Mouse (Mus musculus): Measurements from ENCODE around the gene Uts2r. TPM values are rescaled to one million over a fixed set of nuclear protein-coding genes. Genes with fewer than 3 reads are reported as not detected.

The Uts2r gene
- polyA plus RNA-seq, 1 experiment from 2014 or later = 0.19 TPM

DNA sequence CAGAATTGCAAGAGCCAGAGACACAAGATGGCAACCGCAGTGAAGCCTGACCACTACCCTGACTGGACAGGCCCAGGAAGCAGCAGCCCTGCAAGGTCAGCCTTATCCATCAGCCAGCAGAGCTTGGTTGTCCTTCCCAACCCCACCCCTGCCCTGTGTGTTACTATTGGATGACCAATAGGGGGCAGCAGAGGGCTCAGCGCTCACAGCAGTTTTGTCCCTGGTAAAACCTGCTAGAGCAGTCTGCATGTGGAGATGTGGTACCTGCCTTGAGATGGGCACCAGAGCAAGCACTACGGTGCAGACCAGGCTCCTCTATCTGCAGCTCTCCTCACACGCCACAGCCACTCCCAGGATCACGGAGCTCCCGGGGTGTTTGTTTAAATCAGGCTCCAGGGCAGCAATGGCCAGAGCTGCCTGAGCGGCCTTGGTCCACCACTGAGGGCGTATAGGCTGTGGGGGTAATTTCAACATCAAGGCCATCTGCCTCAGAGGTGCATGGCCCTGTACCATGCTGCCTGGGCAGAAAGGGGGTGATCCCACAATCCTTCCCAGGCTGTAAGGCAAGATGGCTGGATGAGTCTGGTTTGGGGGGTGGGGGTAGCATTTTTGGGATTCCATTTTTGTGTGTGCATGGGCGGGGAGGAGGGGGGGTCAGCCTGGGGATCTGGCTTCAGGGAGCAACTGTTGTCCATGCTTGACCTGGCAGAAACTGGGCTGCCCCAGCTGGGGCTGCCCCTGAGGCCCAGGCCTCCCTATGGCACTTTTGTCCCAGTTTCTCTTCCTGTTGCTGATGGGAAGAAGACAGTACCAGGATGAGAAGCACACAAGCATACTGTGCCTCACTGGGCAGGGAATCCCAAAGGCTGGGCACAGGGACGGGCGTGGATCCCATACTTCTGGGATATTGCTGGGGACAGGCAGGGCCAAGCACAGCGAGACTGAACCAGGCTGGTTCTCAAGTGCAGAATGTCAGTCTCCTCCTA lies 16.5 kb downstream of the Uts2r start:
- Histone ChIP-seq H3K27ac (no peak overlapping the region), H3K9ac (no peak overlapping the region), H3K4me2 (no peak overlapping the region), H3K36me3 (peaks cover 12% of the 10 kb centered on the region), H3K4me1 (replicated peaks) (peaks cover 25% of the 10 kb centered on the region), H3K9me3 (no peaks in the 10 kb centered on the region), H3K4me3 (no peak overlapping the region), H3K27me3 (no peaks in the 10 kb centered on the region)
- no peak for ATAC-seq (ENCODE audit: low FRiP score)
- 63% methylated on average over 12 of the region's 12 CpGs for WGBS

DNA sequence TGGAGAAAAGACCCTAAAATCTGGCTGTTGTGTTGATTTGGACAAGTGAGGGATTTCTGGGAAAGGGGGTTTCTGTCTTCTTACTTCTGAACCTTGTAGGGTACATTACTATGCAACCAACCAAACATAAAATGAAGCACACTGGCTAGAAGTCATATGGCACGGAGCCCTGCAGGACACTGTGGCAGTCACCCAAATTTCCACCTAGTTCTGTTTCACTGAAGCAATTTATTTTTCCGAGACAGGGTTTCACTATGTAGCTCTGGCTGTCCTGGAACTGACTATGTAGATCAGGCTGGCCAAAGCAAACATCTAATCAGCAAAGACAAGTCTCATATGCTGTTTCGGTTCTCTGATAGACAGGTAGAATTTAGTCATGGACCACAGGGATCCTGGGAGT lies 29.6 kb downstream of the Uts2r start:
- Histone ChIP-seq H3K27me3 (no peaks in the 10 kb centered on the region), H3K9ac (no peak overlapping the region), H3K9me3 (no peaks in the 10 kb centered on the region), H3K4me3 (no peak overlapping the region), H3K4me1 (replicated peaks) (no peaks in the 10 kb centered on the region), H3K36me3 (peaks cover 29% of the 10 kb centered on the region), H3K4me2 (no peak overlapping the region), H3K27ac (no peak overlapping the region)
- WGBS = 88% methylated on average over 3 of the region's 3 CpGs
- no peak for ATAC-seq (ENCODE audit: low FRiP score)

DNA sequence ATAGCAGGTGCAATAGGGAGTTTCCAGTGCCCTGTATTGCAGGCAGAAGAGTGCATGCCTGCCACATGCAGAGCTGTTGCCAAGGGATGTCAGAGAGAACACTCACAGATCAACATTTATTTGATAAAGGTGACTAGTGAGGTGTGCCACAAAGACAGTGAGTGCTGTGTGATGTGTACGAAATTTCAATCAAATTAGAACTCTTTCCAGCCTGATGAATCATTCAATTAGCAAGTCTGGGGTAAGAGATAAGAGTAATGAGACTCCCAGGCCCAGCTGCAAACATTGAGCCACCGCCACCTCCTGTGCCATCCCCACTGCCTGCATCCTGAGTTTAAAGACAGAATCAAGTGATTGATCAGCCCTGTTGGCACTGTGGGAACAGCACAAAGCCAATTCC lies 32.7 kb downstream of the Uts2r start:
- WGBS = 58% methylated on average over 2 of the region's 2 CpGs
- Histone ChIP-seq H3K27ac (no peak overlapping the region), H3K4me2 (no peak overlapping the region), H3K36me3 (peaks cover 36% of the 10 kb centered on the region), H3K4me3 (no peak overlapping the region), H3K9ac (peak overlapping the region; percentile 39; the same call in 1 of the 2 replicates), H3K27me3 (no peaks in the 10 kb centered on the region), H3K4me1 (replicated peaks) (no peaks in the 10 kb centered on the region), H3K9me3 (no peaks in the 10 kb centered on the region)
- ATAC-seq (ENCODE audit: low FRiP score) = no peak

DNA sequence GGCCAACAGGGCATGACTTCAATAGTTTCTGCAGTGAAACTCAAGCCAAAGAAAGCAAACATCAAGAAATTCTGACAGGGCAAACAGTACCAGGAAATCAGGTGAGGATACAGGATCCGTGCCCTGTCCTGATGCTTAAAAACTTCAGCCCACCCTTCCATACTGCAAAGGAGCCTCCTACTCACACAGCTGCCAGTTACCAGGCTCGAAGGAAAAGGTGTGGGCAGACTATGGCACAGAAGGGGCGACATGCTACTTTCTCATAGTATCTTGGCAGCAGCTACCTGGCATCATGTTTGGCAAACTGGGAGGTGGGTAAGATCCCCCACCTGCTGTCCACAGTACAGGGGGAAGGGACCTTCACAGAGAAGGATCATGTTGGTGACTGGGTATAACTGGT lies 33.3 kb downstream of the Uts2r start:
- Histone ChIP-seq H3K4me1 (replicated peaks) (no peaks in the 10 kb centered on the region), H3K4me3 (no peak overlapping the region), H3K27ac (no peak overlapping the region), H3K9me3 (no peaks in the 10 kb centered on the region), H3K4me2 (no peak overlapping the region), H3K27me3 (no peaks in the 10 kb centered on the region), H3K9ac (no peak overlapping the region), H3K36me3 (peaks cover 35% of the 10 kb centered on the region)
- no peak for ATAC-seq (ENCODE audit: low FRiP score)
- WGBS = 92% methylated on average over 3 of the region's 3 CpGs

DNA sequence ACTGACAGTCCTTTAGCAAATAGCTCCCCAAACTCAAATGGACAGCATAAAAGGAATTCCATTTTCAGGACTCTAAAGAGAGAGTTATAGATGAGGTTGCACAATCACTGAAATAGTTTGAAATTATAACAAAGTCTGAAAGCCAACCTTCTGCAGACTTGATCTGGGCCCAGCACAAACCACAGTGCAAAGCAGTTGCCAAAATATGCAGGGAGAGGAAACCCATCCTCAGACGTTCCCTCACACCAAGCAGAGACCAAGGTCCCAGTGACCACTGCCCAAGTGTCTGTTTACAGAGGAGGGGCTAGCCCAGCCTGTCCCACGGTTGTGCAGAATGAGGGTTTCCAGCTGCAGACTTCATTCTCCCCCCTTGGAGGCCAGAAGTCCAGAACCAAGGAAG lies 38.6 kb downstream of the Uts2r start:
- ATAC-seq (ENCODE audit: low FRiP score) = no peak
- H3K36me3 ChIP-seq = peaks cover 28% of the 10 kb centered on the region
- no peaks in the 10 kb centered on the region for H3K27me3 ChIP-seq
- 61% methylated on average over 2 of the region's 2 CpGs for WGBS
- no peaks in the 10 kb centered on the region for H3K9me3 ChIP-seq
- no peak overlapping the region for H3K9ac ChIP-seq
- H3K4me1 ChIP-seq (replicated peaks) = peaks cover 4% of the 10 kb centered on the region
- no peak overlapping the region for H3K27ac ChIP-seq
- no peak overlapping the region for H3K4me2 ChIP-seq
- H3K4me3 ChIP-seq = no peak overlapping the region

DNA sequence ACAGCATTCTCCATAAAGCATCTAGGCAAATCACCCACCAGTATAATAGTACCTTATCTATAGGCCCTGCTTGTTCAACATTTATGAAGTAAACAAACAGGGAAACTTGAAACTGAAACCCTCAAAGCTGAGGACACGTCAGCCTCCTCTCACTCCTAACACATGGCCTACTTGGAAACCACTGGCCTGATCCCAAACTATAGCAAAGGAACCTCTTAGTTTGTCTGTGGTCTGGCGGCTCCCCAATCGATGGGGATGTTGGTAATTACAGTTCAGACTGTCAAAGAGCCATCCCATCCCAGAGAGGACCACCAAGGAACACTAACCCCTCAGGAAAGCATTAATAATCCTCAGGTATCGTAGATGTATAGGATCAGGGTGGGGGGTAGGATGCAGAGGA lies 39.8 kb downstream of the Uts2r start:
- no peak overlapping the region for H3K27ac ChIP-seq
- no peak overlapping the region for H3K9ac ChIP-seq
- no peak overlapping the region for H3K4me3 ChIP-seq
- H3K4me2 ChIP-seq = no peak overlapping the region
- H3K36me3 ChIP-seq = peaks cover 21% of the 10 kb centered on the region
- H3K27me3 ChIP-seq = no peaks in the 10 kb centered on the region
- peaks cover 9% of the 10 kb centered on the region for H3K4me1 ChIP-seq (replicated peaks)
- no peak for ATAC-seq (ENCODE audit: low FRiP score)
- H3K9me3 ChIP-seq = no peaks in the 10 kb centered on the region
- WGBS = 83% methylated on average over 4 of the region's 4 CpGs

DNA sequence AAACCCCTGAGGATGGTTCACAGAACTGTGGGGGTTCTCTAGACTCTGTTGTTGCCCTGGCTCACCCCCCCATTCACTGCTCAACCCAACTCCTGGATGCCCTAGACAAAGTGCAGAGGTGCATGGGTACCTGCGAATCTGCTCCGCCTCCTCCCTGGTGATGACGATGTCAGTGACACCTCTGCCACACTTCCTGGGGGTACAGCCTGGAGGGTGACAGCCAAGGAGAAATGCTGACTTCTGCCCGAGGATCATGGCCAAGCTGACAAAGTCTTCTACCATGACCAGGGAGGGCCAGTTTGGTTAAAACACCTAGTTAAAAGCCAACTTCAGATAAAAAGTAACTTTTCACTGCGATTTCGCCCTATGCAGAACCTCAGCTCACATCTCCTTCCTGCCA lies 40.7 kb downstream of the Uts2r start:
- Histone ChIP-seq H3K9me3 (no peaks in the 10 kb centered on the region), H3K36me3 (peaks cover 15% of the 10 kb centered on the region), H3K27me3 (no peaks in the 10 kb centered on the region), H3K4me2 (no peak overlapping the region), H3K27ac (no peak overlapping the region), H3K4me3 (no peak overlapping the region), H3K9ac (no peak overlapping the region), H3K4me1 (replicated peaks) (peaks cover 15% of the 10 kb centered on the region)
- no peak for ATAC-seq (ENCODE audit: low FRiP score)
- WGBS = 88% methylated on average over 6 of the region's 6 CpGs

DNA sequence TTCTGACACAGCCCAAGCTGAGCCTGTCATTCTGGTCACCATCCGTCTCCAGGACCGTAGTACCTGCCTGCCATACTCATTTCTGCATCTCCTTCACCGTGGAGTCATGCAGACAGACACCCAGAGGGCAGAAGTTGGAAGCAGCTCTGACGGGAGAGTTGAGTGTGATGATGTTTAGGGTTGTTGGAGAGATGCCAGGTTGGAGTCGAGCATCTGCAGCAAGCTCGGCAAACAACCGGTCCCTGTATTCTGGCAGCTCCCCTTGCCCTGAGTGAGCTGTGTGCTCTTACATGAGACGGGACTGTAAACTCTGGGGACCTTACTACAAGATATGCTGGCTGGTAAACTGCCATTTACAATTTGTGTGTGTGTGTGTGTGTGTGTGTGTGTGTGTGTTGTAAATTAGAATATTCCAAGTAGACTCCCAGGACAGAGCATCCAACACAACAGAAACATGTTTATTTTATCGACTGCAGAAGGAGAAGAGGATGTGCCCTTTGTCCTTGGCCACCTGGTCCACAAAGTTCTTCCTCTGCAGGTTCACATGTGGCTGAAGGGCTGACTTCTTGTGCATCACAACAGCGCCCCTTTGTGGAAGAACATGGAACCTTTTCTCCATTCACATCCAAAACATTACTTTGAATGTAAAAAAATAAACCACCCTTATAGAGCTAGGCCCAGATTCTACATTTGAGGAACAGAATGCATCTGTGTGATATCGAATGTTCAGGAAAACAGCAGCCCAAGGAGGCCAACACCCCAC lies 41.5 kb downstream of the Uts2r start:
- ATAC-seq (ENCODE audit: low FRiP score) = no peak
- H3K27ac ChIP-seq = no peak overlapping the region
- no peaks in the 10 kb centered on the region for H3K27me3 ChIP-seq
- WGBS = 62% methylated on average over 11 of the region's 11 CpGs
- no peak overlapping the region for H3K4me2 ChIP-seq
- peaks cover 15% of the 10 kb centered on the region for H3K4me1 ChIP-seq (replicated peaks)
- H3K9me3 ChIP-seq = no peaks in the 10 kb centered on the region
- no peak overlapping the region for H3K4me3 ChIP-seq
- H3K36me3 ChIP-seq = peaks cover 11% of the 10 kb centered on the region
- no peak overlapping the region for H3K9ac ChIP-seq

DNA sequence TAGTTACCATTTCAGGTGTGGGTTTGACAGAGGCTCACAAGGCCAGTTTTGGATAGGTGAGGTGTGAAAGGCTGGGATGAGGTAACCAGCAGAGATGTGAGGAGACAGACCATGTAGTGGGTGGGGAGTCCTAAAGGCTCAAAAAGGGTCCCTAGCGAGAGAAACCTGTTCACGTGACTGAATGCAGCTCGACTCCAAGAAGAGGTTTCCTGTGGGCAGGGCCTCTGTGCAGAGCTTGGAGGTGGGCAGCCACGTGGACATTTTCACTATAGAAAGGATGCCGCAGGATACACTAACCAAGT lies 43.7 kb downstream of the Uts2r start:
- peaks cover 14% of the 10 kb centered on the region for H3K36me3 ChIP-seq

DNA sequence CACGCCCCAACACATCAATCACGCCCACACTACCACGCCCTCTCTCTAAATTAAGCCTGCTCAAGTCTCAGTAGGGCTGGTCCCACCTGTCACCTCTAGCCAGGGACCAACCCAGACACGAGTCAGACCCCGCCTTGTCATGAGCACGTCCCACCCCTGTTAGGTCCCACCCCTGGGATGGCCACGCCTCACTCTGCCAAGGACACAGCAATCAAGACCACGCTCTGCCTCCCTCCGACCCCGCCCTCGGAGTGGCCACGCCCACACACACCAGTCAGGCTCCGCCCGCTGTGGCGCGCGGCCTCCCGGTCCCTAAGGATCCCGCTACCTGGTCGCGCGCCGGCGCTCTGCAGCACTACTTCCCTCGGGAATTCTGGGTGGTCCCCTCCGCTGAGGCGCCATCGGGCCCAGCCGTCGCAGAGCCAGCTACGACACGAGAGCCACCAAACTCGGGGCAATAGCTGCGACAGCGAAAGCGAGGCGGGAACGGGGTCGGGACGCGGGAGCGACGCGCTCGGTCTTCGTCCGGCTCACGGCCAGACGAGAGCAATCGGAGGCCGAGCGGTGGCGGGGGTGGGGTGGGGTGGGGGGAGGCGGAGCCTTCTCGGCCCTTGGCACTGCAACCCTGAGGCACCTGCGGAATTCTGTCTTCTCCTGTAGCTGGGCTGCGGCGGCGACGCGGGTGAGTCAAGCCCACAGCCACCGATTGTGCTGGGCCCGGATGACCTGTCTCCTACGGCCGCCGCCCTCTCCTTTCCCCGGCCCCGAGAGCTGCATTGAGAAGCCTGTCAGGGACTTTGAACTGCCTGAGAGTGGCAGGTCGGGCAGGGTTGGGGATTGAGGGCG lies 44.3 kb downstream of the Uts2r start, which contains the start of the genes Hexdc and Ogfod3:
Gene Hexdc (plus strand): TSS at position 273 of the 846 bp plus-strand sequence.
Gene Ogfod3 (minus strand): TSS at position 551 of the 846 bp plus-strand sequence.
- Histone ChIP-seq H3K4me2 (peak within 1 kb of the TSS; percentile 71), H3K27me3 (no peaks in the 10 kb centered on the region), H3K4me3 (peak within 1 kb of the TSS; percentile 72), H3K9ac (peak within 1 kb of the TSS; percentile 88), H3K9me3 (no peaks in the 10 kb centered on the region), H3K4me1 (replicated peaks) (peaks cover 15% of the 10 kb centered on the region), H3K36me3 (peaks cover 11% of the 10 kb centered on the region), H3K27ac (peak within 1 kb of the TSS; percentile 92)
- ATAC-seq (ENCODE audit: low FRiP score) = peak; percentile 96
- under 1% methylated on average over 52 of the region's 70 CpGs for WGBS

More for the DNA sequence above, 43.7 kb downstream of the Uts2r start:
- Histone ChIP-seq H3K9ac (peak overlapping the region; percentile 88), H3K27me3 (no peaks in the 10 kb centered on the region), H3K4me1 (replicated peaks) (peaks cover 15% of the 10 kb centered on the region), H3K9me3 (no peaks in the 10 kb centered on the region), H3K4me3 (peak overlapping the region; percentile 72), H3K27ac (peak overlapping the region; percentile 92), H3K4me2 (peak overlapping the region; percentile 71)
- ATAC-seq (ENCODE audit: low FRiP score) = no peak
- WGBS = 0% methylated on average over 5 of the region's 5 CpGs

Data from hindbrain, embryonic 13.5 days (tissue).